Mouse (Mus musculus) liver, adult 2 months (tissue): Measurements from ENCODE around the gene Zdhhc22. TPM values are rescaled to one million over a fixed set of nuclear protein-coding genes. Genes with fewer than 3 reads are reported as not detected.

ENCODE experiments used
- DNase-seq: peaks from one replicate; pipeline ENCODE4 v3.0.0-alpha.2; 2011; ENCODE audit warnings: low read depth, low spot score; ENCODE audit errors: extremely low read depth
- H3K27ac ChIP-seq: fragments of 200-500 bp; replicated peaks from 2 replicates; pipeline ENCODE4 v1.5.1; 2012; ENCODE audit warnings: low read depth, mild to moderate bottlenecking, control low read depth, inconsistent platforms, low read length; ENCODE audit not compliant: insufficient read depth
- H3K27me3 ChIP-seq: fragments of 200-500 bp; 2 replicates; pipeline ENCODE4 v1.6.1; 2012; ENCODE audit warnings: mild to moderate bottlenecking, moderate library complexity, low read length, inconsistent platforms; ENCODE audit not compliant: control insufficient read depth, insufficient read depth
- H3K36me3 ChIP-seq: fragments of 200-500 bp; 2 replicates; pipeline ENCODE4 v1.6.1; 2012; ENCODE audit warnings: low read length, inconsistent platforms; ENCODE audit not compliant: control insufficient read depth, insufficient read depth
- H3K4me1 ChIP-seq: fragments of 200-500 bp; 2 replicates; pipeline ENCODE4 v1.6.1; 2011; ENCODE audit warnings: low read length; ENCODE audit not compliant: control insufficient read depth, insufficient read depth
- H3K4me3 ChIP-seq: fragments of 200-500 bp; 2 replicates; pipeline ENCODE4 v1.5.1; 2011; ENCODE audit warnings: low read depth, mild to moderate bottlenecking, control low read depth, low read length, moderate library complexity; ENCODE audit not compliant: insufficient read depth
- H3K79me2 ChIP-seq: fragments of 200-500 bp; 2 replicates; pipeline ENCODE4 v1.6.1; 2012; ENCODE audit warnings: inconsistent platforms, mild to moderate bottlenecking, low read length, moderate library complexity; ENCODE audit not compliant: control insufficient read depth, insufficient read depth
- H3K9ac ChIP-seq: fragments of 200-500 bp; 2 replicates; pipeline ENCODE4 v1.6.1; 2012; ENCODE audit warnings: low read depth, mild to moderate bottlenecking, control low read depth, inconsistent platforms, low read length
- CTCF ChIP-seq: fragments of 200-500 bp; IDR thresholded peaks from 2 replicates; pipeline ENCODE4 v1.5.1; 2011; ENCODE audit warnings: low read depth, low read length, control low read depth
- POLR2A ChIP-seq: fragments of 200-500 bp; IDR thresholded peaks from 2 replicates; pipeline ENCODE4 v1.6.1; 2011; ENCODE audit warnings: low read length, control low read depth; ENCODE audit not compliant: insufficient read depth; ENCODE audit errors: extremely low read depth
- WGBS: fragments of 180-500 bp; shearing (Covaris S2); methylation state at CpG from one replicate; pipeline ENCODE4 v1.1.7; 2018; 5-methylcytosine and 5-hydroxymethylcytosine counted together
- polyA plus RNA-seq: library from polyadenylated mRNA; depleted of rRNA; stranded (reverse); fragments of >200 nt; gene quantifications from 2 replicates; pipeline ENCODE4 v1.2.3, GENCODE M21; 2012
- total RNA-seq: library from RNA; depleted of rRNA; stranded (reverse); fragments of >200 nt; gene quantifications from 2 replicates; pipeline ENCODE4 v1.2.3, GENCODE M21; 2014

Zdhhc22 gene
- total and polyA plus RNA-seq, 2 experiments = not detected

DNA sequence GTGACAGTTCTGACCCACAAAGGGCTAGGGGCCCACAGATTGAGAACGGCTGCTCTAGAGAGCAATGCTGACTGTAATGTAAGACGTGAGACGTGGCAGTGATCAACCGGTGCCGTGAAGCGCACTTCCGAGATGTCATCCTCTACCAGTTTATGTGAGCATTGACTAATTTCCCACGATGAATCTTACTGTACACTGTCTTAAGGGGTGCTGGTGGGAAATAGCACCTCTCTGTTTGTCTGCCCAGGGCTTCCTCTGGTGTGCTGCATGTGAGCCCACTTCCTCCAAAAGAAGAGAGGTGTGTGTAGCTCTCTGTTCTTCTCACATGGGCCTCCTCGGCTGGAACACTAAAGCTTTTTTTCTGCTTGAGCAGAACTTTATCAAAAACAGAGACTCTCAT lies 40.7 kb downstream of the Zdhhc22 start:
- H3K27me3 ChIP-seq = no peaks in the 10 kb centered on the region
- peaks cover 8% of the 10 kb centered on the region; the same call in 1 of the 2 replicates for H3K79me2 ChIP-seq
- DNase-seq = no peak
- no peak overlapping the region for H3K27ac ChIP-seq
- H3K4me3 ChIP-seq = no peak overlapping the region
- H3K4me1 ChIP-seq = peaks cover 10% of the 10 kb centered on the region
- 85% methylated on average over 9 of the region's 9 CpGs for WGBS
- no peak overlapping the region for H3K9ac ChIP-seq
- H3K36me3 ChIP-seq = peaks cover 10% of the 10 kb centered on the region
- no peak for TF ChIP-seq CTCF
- no peak for TF ChIP-seq POLR2A

DNA sequence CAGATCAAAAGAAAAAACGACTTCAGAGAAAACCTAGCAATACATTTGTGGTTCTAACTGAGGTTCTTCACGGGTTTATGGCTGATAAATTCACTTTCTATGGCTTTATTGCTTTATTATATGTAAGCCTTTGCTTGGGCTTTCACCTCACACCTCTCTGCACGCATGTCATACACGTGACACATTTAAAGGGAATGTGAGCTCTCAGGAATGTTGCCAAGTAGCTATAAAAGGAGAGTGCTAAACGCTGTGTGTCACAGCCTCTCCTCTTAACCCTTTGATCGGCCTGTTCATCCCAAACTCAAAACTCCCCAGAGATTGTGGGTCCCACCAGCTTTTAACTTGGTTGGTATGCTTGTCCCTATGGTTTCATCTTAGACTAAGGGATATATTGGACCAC lies 41.6 kb downstream of the Zdhhc22 start:
- TF ChIP-seq POLR2A = no peak
- TF ChIP-seq CTCF = no peak
- H3K9ac ChIP-seq = no peak overlapping the region
- DNase-seq = peak; percentile 77

DNA sequence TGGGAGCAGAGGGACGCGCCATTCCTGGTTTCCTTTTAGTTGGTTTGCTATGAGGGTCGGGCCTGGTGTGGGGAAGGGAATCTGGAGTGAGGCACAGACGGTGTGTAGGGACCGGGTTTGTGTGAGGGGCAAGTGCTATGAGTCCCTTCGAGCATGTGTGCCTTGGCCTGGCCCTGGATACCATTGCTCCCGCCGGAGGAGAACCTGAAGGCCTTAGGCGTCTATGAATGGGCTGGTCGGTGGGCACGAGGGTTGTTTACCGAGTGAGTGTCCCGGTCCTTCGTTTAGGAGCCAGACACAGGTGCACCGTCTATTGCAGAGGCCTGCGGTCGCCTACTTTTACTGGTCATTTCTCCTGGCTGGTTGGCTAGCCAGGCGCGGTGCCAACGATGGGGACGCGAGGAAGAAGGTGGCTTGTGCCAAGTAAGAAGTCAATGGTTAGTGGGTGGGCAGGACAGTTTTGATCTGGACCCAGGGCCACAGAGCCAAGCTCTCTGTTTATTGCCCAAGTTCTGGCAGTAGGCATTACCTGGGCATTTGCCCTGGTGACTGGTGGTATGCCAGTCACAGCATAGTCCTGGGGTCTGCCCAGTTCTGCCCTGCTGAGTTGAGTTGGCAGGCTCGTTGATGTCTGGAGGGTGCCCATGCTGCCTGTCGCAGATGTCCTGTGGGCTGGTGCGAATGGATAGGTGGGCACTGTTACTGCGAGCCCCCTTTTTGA lies 42.4 kb downstream of the Zdhhc22 start:
- H3K4me1 ChIP-seq = peaks cover 10% of the 10 kb centered on the region
- TF ChIP-seq CTCF (no peak), POLR2A (peak; percentile 49; the same call in 1 of the 2 replicates)
- no peaks in the 10 kb centered on the region for H3K27me3 ChIP-seq
- DNase-seq = peak; percentile 90
- H3K36me3 ChIP-seq = peaks cover 2% of the 10 kb centered on the region
- 9% methylated on average over 26 of the region's 26 CpGs for WGBS
- peak overlapping the region; percentile 81 for H3K9ac ChIP-seq
- H3K79me2 ChIP-seq = peaks cover 8% of the 10 kb centered on the region; the same call in 1 of the 2 replicates
- peak overlapping the region; percentile 83 for H3K27ac ChIP-seq
- peak overlapping the region; percentile 68 for H3K4me3 ChIP-seq

More for the DNA sequence above, 41.6 kb downstream of the Zdhhc22 start:
- no peaks in the 10 kb centered on the region for H3K27me3 ChIP-seq
- WGBS = 36% methylated on average over 6 of the region's 6 CpGs
- H3K4me1 ChIP-seq = peaks cover 10% of the 10 kb centered on the region
- H3K36me3 ChIP-seq = peaks cover 6% of the 10 kb centered on the region
- no peak overlapping the region for H3K4me3 ChIP-seq
- peaks cover 8% of the 10 kb centered on the region; the same call in 1 of the 2 replicates for H3K79me2 ChIP-seq
- no peak overlapping the region for H3K27ac ChIP-seq

DNA sequence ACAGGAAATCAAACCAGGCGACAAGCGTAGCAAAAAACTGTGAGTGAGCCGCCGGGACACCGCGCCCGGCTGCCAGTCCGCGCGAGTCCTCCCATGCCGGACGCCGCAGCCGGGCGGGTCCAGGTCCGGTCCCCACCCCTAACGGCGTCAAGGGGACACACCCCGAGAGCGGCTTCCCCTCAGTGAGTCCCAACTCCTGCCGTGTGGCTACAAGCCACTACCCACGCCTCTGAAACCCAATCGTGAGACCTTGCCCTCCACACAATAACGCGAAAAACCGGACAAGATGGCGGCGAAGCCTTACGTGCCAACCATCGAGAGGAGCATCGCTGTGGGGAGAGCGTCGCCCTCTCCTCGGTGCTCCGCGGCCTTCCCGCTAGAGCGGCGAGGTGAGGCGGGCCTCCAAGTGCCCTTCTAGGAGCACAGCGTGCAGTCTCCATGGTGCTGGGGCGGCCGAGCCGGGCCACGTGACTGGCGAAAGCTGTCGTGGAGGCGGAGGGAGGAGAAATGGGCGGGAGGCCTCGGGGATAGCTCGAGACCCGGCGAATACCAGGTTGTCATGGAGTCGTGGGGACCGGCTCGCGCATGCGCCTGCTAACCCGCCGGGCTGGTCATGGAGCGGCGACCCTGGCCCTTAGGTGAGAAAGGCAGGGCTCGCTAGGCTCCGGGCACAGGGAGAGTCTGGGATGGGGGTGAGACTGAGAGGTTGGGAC lies 43.2 kb downstream of the Zdhhc22 start, which contains the start of gene Cipc:
Cipc (plus strand) TSS at position 182 of the 713 bp plus-strand sequence.
- peak; percentile 94 for DNase-seq
- H3K36me3 ChIP-seq = no peaks in the 10 kb centered on the region
- peak within 1 kb of the TSS; percentile 81 for H3K9ac ChIP-seq
- H3K27ac ChIP-seq = peak within 1 kb of the TSS; percentile 81
- no peaks in the 10 kb centered on the region for H3K27me3 ChIP-seq
- under 1% methylated on average over 64 of the region's 64 CpGs for WGBS
- TF ChIP-seq POLR2A = peak; percentile 82
- no peak for TF ChIP-seq CTCF
- H3K79me2 ChIP-seq = peaks cover 8% of the 10 kb centered on the region; the same call in 1 of the 2 replicates
- peaks cover 10% of the 10 kb centered on the region for H3K4me1 ChIP-seq
- H3K4me3 ChIP-seq = peak within 1 kb of the TSS; percentile 68

DNA sequence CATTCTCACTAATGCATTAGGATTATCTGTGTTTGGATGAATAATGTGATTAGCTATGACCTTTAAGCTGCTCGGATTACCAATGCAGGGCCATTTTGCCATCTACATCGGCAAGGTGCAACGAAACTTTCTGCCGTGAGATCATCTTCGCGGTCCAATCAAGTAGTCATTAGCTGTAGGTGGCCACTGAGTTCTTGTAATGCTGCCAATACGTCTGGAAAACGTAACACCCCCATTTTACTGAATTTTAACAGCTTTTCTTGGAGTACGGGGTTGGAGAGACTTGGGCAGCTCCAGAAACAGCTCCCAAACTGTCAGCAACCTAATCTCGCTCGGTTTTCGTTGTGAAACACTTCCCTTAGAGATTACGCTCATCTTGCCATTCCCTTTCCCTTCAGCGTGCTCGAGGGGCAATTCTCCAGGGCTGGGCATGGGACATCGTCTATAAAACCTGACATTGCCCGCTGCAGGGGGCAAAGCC lies 43.9 kb downstream of the Zdhhc22 start:
- WGBS = under 1% methylated on average over 17 of the region's 17 CpGs
- Histone ChIP-seq H3K9ac (peak overlapping the region; percentile 72), H3K79me2 (peaks cover 8% of the 10 kb centered on the region; the same call in 1 of the 2 replicates), H3K27ac (peak overlapping the region; percentile 74), H3K27me3 (no peaks in the 10 kb centered on the region), H3K4me1 (peaks cover 10% of the 10 kb centered on the region), H3K4me3 (peak overlapping the region; percentile 68), H3K36me3 (no peaks in the 10 kb centered on the region)
- no peak for TF ChIP-seq POLR2A
- peak; percentile 45 for DNase-seq
